ENCODE assay signal across 8 mouse cellular contexts in genomic region chr19:46003371-46004226, GRCm38 (mm10). TPM values are rescaled to one million over a fixed set of nuclear protein-coding genes. Genes with fewer than 3 reads are reported as not detected.
DNase-seq lines count a peak whose midpoint lies in the region; ATAC-seq and TF ChIP-seq lines count a peak whose summit lies in the region.

TSS of gene Hps6 (plus strand) at chr19:46003508.

- TF ChIP-seq POLR2A in testis, adult 2 months (IDR thresholded peaks at IDR 0.05; ENCODE audit: control insufficient read depth, low read depth, low read length): peak; percentile 71; the same call in 1 of the 2 replicates

- H3K36me3 ChIP-seq in E14TG2a.4 (ENCODE audit: insufficient read depth, low read length): no peaks in the 10 kb centered on the region
- no peaks in the 10 kb centered on the region for H3K36me3 ChIP-seq in forebrain, embryonic 13.5 days (ENCODE audit: poor library complexity, severe bottlenecking)
- H3K36me3 ChIP-seq in liver, postnatal 0 days (replicated peaks; ENCODE audit: insufficient read depth, low read length): 0 out of 2 replicates have a peak, but pooled peaks cover 5% of the 10 kb centered on the region
- H3K36me3 ChIP-seq in neural tube, embryonic 13.5 days: no peaks in the 10 kb centered on the region
- no peaks in the 10 kb centered on the region for H3K36me3 ChIP-seq in testis, adult 2 months (ENCODE audit: control insufficient read depth, insufficient read depth, low read length)

- ATAC-seq in cerebellum, adult (ENCODE audit: insufficient number of reproducible peaks, low FRiP score, low TSS enrichment): peak; percentile 86
- ATAC-seq in forebrain, embryonic 13.5 days: peak; percentile 47
- peak; percentile 89 for ATAC-seq in liver, postnatal 0 days
- ATAC-seq in neural tube, embryonic 13.5 days (ENCODE audit: low read depth): peak; percentile 48

- peaks cover 44% of the 10 kb centered on the region for H3K4me1 ChIP-seq in E14TG2a.4 (replicated peaks; ENCODE audit: low read depth, low read length)
- peaks cover 15% of the 10 kb centered on the region for H3K4me1 ChIP-seq in forebrain, embryonic 13.5 days
- peaks cover 15% of the 10 kb centered on the region for H3K4me1 ChIP-seq in liver, postnatal 0 days (ENCODE audit: insufficient read depth)
- H3K4me1 ChIP-seq in neural tube, embryonic 13.5 days (replicated peaks): peaks cover 17% of the 10 kb centered on the region
- peaks cover 6% of the 10 kb centered on the region for H3K4me1 ChIP-seq in testis, adult 2 months (ENCODE audit: control insufficient read depth, insufficient read depth, low read length)

- peaks cover 17% of the 10 kb centered on the region for H3K27me3 ChIP-seq in E14TG2a.4 (ENCODE audit: insufficient read depth, low read length)
- H3K27me3 ChIP-seq in forebrain, embryonic 13.5 days: peaks cover 19% of the 10 kb centered on the region
- no peaks in the 10 kb centered on the region for H3K27me3 ChIP-seq in liver, postnatal 0 days (ENCODE audit: insufficient read depth, low read length)
- peaks cover 18% of the 10 kb centered on the region for H3K27me3 ChIP-seq in neural tube, embryonic 13.5 days
- no peaks in the 10 kb centered on the region for H3K27me3 ChIP-seq in testis, adult 2 months (ENCODE audit: control insufficient read depth, insufficient read depth, low read length)

- no peaks in the 10 kb centered on the region for H3K9me3 ChIP-seq in E14TG2a.4 (ENCODE audit: low read length)
- no peaks in the 10 kb centered on the region for H3K9me3 ChIP-seq in forebrain, embryonic 13.5 days (replicated peaks)
- H3K9me3 ChIP-seq in liver, postnatal 0 days (ENCODE audit: low read length): no peaks in the 10 kb centered on the region
- no peaks in the 10 kb centered on the region for H3K9me3 ChIP-seq in neural tube, embryonic 13.5 days

- TF ChIP-seq EP300 in liver, postnatal 0 days (IDR thresholded peaks at IDR 0.05; ENCODE audit: low read depth): no peak

- H3K9ac ChIP-seq in forebrain, embryonic 13.5 days: peak within 1 kb of the TSS; percentile 71
- H3K9ac ChIP-seq in liver, postnatal 0 days (replicated peaks): peak within 1 kb of the TSS; percentile 78
- H3K9ac ChIP-seq in neural tube, embryonic 13.5 days: peak within 1 kb of the TSS; percentile 74

- peak within 1 kb of the TSS; percentile 82 for H3K4me2 ChIP-seq in forebrain, embryonic 13.5 days
- peak within 1 kb of the TSS; percentile 99 for H3K4me2 ChIP-seq in liver, postnatal 0 days (ENCODE audit: low read depth, low read length)
- H3K4me2 ChIP-seq in neural tube, embryonic 13.5 days: peak within 1 kb of the TSS; percentile 93

- DNase-seq in heart, postnatal 25 days (ENCODE audit: low spot score): peak; percentile 88
- DNase-seq in layer of hippocampus, adult 11-12 months (ENCODE audit: low spot score): peak; percentile 74
- DNase-seq in liver, postnatal 0 days: peak; percentile 92

- intact Hi-C loops in heart, postnatal 25 days (cut with DNase I): no loop called here

- no peak for TF ChIP-seq CTCF in E14TG2a.4 (conservative IDR thresholded peaks at IDR 0.05; ENCODE audit: low read length)
- TF ChIP-seq CTCF in liver, postnatal 0 days (IDR thresholded peaks at IDR 0.05; ENCODE audit: low read depth): peak; percentile 20; the same call in 1 of the 2 replicates
- no peak for TF ChIP-seq CTCF in testis, adult 2 months (IDR thresholded peaks at IDR 0.05; ENCODE audit: control insufficient read depth, insufficient read depth, insufficient replicate concordance, low read depth, low read length)

- peak within 1 kb of the TSS; percentile 91 for H3K4me3 ChIP-seq in E14TG2a.4 (replicated peaks; ENCODE audit: low read length)
- peak within 1 kb of the TSS; percentile 51 for H3K4me3 ChIP-seq in forebrain, embryonic 13.5 days
- H3K4me3 ChIP-seq in liver, postnatal 0 days (ENCODE audit: low read depth, low read length): peak within 1 kb of the TSS; percentile 73
- H3K4me3 ChIP-seq in neural tube, embryonic 13.5 days: peak within 1 kb of the TSS; percentile 54
- H3K4me3 ChIP-seq in testis, adult 2 months (ENCODE audit: control insufficient read depth, low read depth, low read length): peak within 1 kb of the TSS; percentile 77

- 1% methylated on average over 70 of the region's 70 CpGs for WGBS in forebrain, embryonic 13.5 days
- WGBS in liver, postnatal 0 days (ENCODE audit: insufficient replicate concordance): 1% methylated on average over 70 of the region's 70 CpGs
- 1% methylated on average over 70 of the region's 70 CpGs for WGBS in neural tube, embryonic 13.5 days

- H3K27ac ChIP-seq in forebrain, embryonic 13.5 days: no peak within 1 kb of the TSS
- peak within 1 kb of the TSS; percentile 66 for H3K27ac ChIP-seq in liver, postnatal 0 days (ENCODE audit: low read depth)
- H3K27ac ChIP-seq in neural tube, embryonic 13.5 days (replicated peaks): no peak within 1 kb of the TSS
- no peak within 1 kb of the TSS; the same call in 1 of the 2 replicates for H3K27ac ChIP-seq in testis, adult 2 months (ENCODE audit: control insufficient read depth, insufficient read depth, low read depth, low read length)

RNA-seq across cellular contexts. Expression of gene Hps6, which starts in this region (rescaled TPM):
- polyA plus RNA-seq in forebrain, embryonic 13.5 days (2015; fragmentation: Nextera tagmentation; extraction: Ambion mirVana): 1.6 and 1.9 TPM in 2 replicates
- total RNA-seq in heart, postnatal 25 days (2021): 1 to 10 TPM; 6.2 to 7.0 TPM
- 2.0 and 2.2 TPM in 2 replicates for polyA plus RNA-seq in liver, postnatal 0 days (2015; fragmentation: Nextera tagmentation; extraction: Ambion mirVana)
- 4.0 and 4.7 TPM in 2 replicates for polyA plus RNA-seq in neural tube, embryonic 13.5 days (2015; fragmentation: Nextera tagmentation; extraction: Ambion mirVana)
- 1.0 and 1.1 TPM in 2 replicates for polyA plus RNA-seq in testis, adult 2 months (2012; rRNA removed)
